Mouse (Mus musculus) midbrain, embryonic 13.5 days (tissue): ENCODE measurements around the gene Hes3. TPM values are rescaled to one million over a fixed set of nuclear protein-coding genes. Genes with fewer than 3 reads are reported as not detected.

Experiments used
- ATAC-seq: fragments of 200-750 bp; cut with Nextera tagmentation; 2 replicates; pipeline ENCODE4 v1.8.0; 2017; ENCODE audit warnings: mild to moderate bottlenecking, moderate TSS enrichment, moderate library complexity
- H3K27ac ChIP-seq: fragments of 300-500 bp; sonication (generic); 2 replicates; pipeline ENCODE4 v1.5.1; 2015; ENCODE audit warnings: inconsistent platforms, mild to moderate bottlenecking, moderate library complexity
- H3K27me3 ChIP-seq: fragments of 300-500 bp; sonication (generic); 2 replicates; pipeline ENCODE4 v1.6.1; 2015; ENCODE audit warnings: mild to moderate bottlenecking, inconsistent platforms
- H3K36me3 ChIP-seq: fragments of 300-500 bp; sonication (generic); 2 replicates; pipeline ENCODE4 v1.6.1; 2015; ENCODE audit warnings: mild to moderate bottlenecking, inconsistent platforms
- H3K4me1 ChIP-seq: fragments of 300-500 bp; sonication (generic); replicated peaks from 2 replicates; pipeline ENCODE4 v1.6.1; 2015; ENCODE audit warnings: inconsistent platforms
- H3K4me2 ChIP-seq: fragments of 300-500 bp; sonication (generic); replicated peaks from 2 replicates; pipeline ENCODE4 v1.6.1; 2015; ENCODE audit warnings: moderate library complexity, mild to moderate bottlenecking, inconsistent platforms
- H3K4me3 ChIP-seq: fragments of 300-500 bp; sonication (generic); replicated peaks from 2 replicates; pipeline ENCODE4 v1.5.1; 2015; ENCODE audit warnings: mild to moderate bottlenecking, inconsistent platforms
- H3K9ac ChIP-seq: fragments of 300-500 bp; sonication (generic); replicated peaks from 2 replicates; pipeline ENCODE4 v1.6.1; 2015; ENCODE audit warnings: mild to moderate bottlenecking, inconsistent platforms
- H3K9me3 ChIP-seq: fragments of 300-500 bp; sonication (generic); 2 replicates; pipeline ENCODE4 v1.6.1; 2016; ENCODE audit warnings: mild to moderate bottlenecking, inconsistent platforms
- WGBS: fragments of 180-500 bp; shearing (Covaris S2); methylation state at CpG from one replicate; pipeline ENCODE4 v1.1.7; 2015; 5-methylcytosine and 5-hydroxymethylcytosine counted together
- polyA plus RNA-seq: library from polyadenylated mRNA; unstranded; fragments of >200 nt; fragmentation: Nextera tagmentation; extraction: Ambion mirVana; gene quantifications from 2 replicates; pipeline ENCODE4 v1.2.1, GENCODE M21; 2015

Gene Hes3
- polyA plus RNA-seq, 1 experiment from 2014 or later: 1.4 TPM

GRCm38 (mm10) chr4:152264867-152265568, 26.4 kb downstream of the Hes3 start:
- ATAC-seq: no peak
- Histone ChIP-seq H3K36me3 (peaks cover 17% of the 10 kb centered on the region), H3K4me1 (peaks cover 19% of the 10 kb centered on the region), H3K9me3 (no peaks in the 10 kb centered on the region), H3K27ac (no peak overlapping the region), H3K27me3 (peaks cover 9% of the 10 kb centered on the region; the same call in 1 of the 2 replicates), H3K4me3 (no peak overlapping the region), H3K4me2 (no peak overlapping the region), H3K9ac (no peak overlapping the region)
- WGBS: 90% methylated on average over 9 of the region's 9 CpGs

- H3K27ac ChIP-seq: no peak overlapping the region
- WGBS: 53% methylated on average over 4 of the region's 4 CpGs
- no peaks in the 10 kb centered on the region for H3K9me3 ChIP-seq
- H3K4me1 ChIP-seq: peaks cover 19% of the 10 kb centered on the region
- H3K27me3 ChIP-seq: peaks cover 5% of the 10 kb centered on the region; the same call in 1 of the 2 replicates
- no peak for ATAC-seq
- H3K9ac ChIP-seq: no peak overlapping the region; the same call in 1 of the 2 replicates
- H3K4me2 ChIP-seq: no peak overlapping the region
- no peak overlapping the region for H3K4me3 ChIP-seq
- H3K36me3 ChIP-seq: peaks cover 21% of the 10 kb centered on the region
These were observed 27.3 kb downstream of the Hes3 start for GRCm38 (mm10) chr4:152264177-152264530.

GRCm38 (mm10) chr4:152263512-152264176, 27.8 kb downstream of the Hes3 start:
- Histone ChIP-seq H3K9me3 (no peaks in the 10 kb centered on the region), H3K4me1 (peaks cover 19% of the 10 kb centered on the region), H3K4me2 (no peak overlapping the region), H3K36me3 (peaks cover 21% of the 10 kb centered on the region), H3K27ac (no peak overlapping the region), H3K27me3 (peaks cover under 1% of the 10 kb centered on the region; the same call in 1 of the 2 replicates), H3K4me3 (no peak overlapping the region), H3K9ac (no peak overlapping the region; the same call in 1 of the 2 replicates)
- 0 out of 2 replicates have a peak, but pooled peaks have one; percentile 16 for ATAC-seq
- 33% methylated on average over 10 of the region's 10 CpGs for WGBS

GRCm38 (mm10) chr4:152263089-152263488, 28.4 kb downstream of the Hes3 start:
- H3K4me1 ChIP-seq: peaks cover 19% of the 10 kb centered on the region
- no peak for ATAC-seq
- H3K9ac ChIP-seq: no peak overlapping the region
- H3K36me3 ChIP-seq: peaks cover 18% of the 10 kb centered on the region
- no peak overlapping the region for H3K4me3 ChIP-seq
- H3K4me2 ChIP-seq: no peak overlapping the region
- no peaks in the 10 kb centered on the region for H3K27me3 ChIP-seq
- 62% methylated on average over 9 of the region's 9 CpGs for WGBS
- H3K27ac ChIP-seq: no peak overlapping the region
- no peaks in the 10 kb centered on the region for H3K9me3 ChIP-seq

- Histone ChIP-seq H3K27me3 (no peaks in the 10 kb centered on the region), H3K9me3 (no peaks in the 10 kb centered on the region), H3K9ac (no peak overlapping the region), H3K36me3 (peaks cover 18% of the 10 kb centered on the region), H3K4me1 (peaks cover 20% of the 10 kb centered on the region), H3K4me3 (no peak overlapping the region), H3K4me2 (no peak overlapping the region), H3K27ac (no peak overlapping the region)
- 79% methylated on average over 9 of the region's 9 CpGs for WGBS
- ATAC-seq: no peak
These were observed 29.3 kb downstream of the Hes3 start for GRCm38 (mm10) chr4:152262187-152262586.

GRCm38 (mm10) chr4:152260451-152260850, 31.0 kb downstream of the Hes3 start:
- H3K4me3 ChIP-seq: no peak overlapping the region
- H3K27me3 ChIP-seq: no peaks in the 10 kb centered on the region
- no peak overlapping the region for H3K4me2 ChIP-seq
- H3K9me3 ChIP-seq: no peaks in the 10 kb centered on the region
- peaks cover 18% of the 10 kb centered on the region for H3K36me3 ChIP-seq
- H3K9ac ChIP-seq: no peak overlapping the region
- ATAC-seq: no peak
- H3K27ac ChIP-seq: no peak overlapping the region
- peaks cover 16% of the 10 kb centered on the region for H3K4me1 ChIP-seq
- WGBS: 93% methylated on average over 8 of the region's 8 CpGs

GRCm38 (mm10) chr4:152257070-152257469, 34.4 kb downstream of the Hes3 start:
- Histone ChIP-seq H3K4me3 (no peak overlapping the region), H3K4me2 (no peak overlapping the region), H3K9me3 (no peaks in the 10 kb centered on the region), H3K27me3 (no peaks in the 10 kb centered on the region), H3K4me1 (peaks cover 4% of the 10 kb centered on the region; the same call in 1 of the 2 replicates), H3K9ac (no peak overlapping the region), H3K27ac (no peak overlapping the region), H3K36me3 (peaks cover 36% of the 10 kb centered on the region)
- ATAC-seq: no peak
- WGBS: 74% methylated on average over 6 of the region's 6 CpGs

GRCm38 (mm10) chr4:152253183-152253759, 38.2 kb downstream of the Hes3 start:
- H3K4me3 ChIP-seq: no peak overlapping the region
- H3K4me2 ChIP-seq: no peak overlapping the region
- peaks cover 21% of the 10 kb centered on the region for H3K36me3 ChIP-seq
- 81% methylated on average over 9 of the region's 9 CpGs for WGBS
- peaks cover 4% of the 10 kb centered on the region; the same call in 1 of the 2 replicates for H3K4me1 ChIP-seq
- no peak overlapping the region for H3K9ac ChIP-seq
- ATAC-seq: no peak
- no peaks in the 10 kb centered on the region for H3K27me3 ChIP-seq
- no peaks in the 10 kb centered on the region for H3K9me3 ChIP-seq
- no peak overlapping the region for H3K27ac ChIP-seq

- H3K4me1 ChIP-seq: 0 out of 2 replicates have a peak, but pooled peaks cover 6% of the 10 kb centered on the region
- no peaks in the 10 kb centered on the region for H3K9me3 ChIP-seq
- peaks cover 25% of the 10 kb centered on the region for H3K36me3 ChIP-seq
- no peak overlapping the region for H3K9ac ChIP-seq
- 89% methylated on average over 6 of the region's 6 CpGs for WGBS
- ATAC-seq: no peak
- no peak overlapping the region for H3K27ac ChIP-seq
- H3K27me3 ChIP-seq: no peaks in the 10 kb centered on the region
- H3K4me3 ChIP-seq: no peak overlapping the region
- H3K4me2 ChIP-seq: no peak overlapping the region
These were observed 40.8 kb downstream of the Hes3 start for GRCm38 (mm10) chr4:152250615-152251014.

- H3K27ac ChIP-seq: no peak overlapping the region
- no peaks in the 10 kb centered on the region for H3K27me3 ChIP-seq
- no peak for ATAC-seq
- H3K9ac ChIP-seq: no peak overlapping the region
- H3K36me3 ChIP-seq: peaks cover 3% of the 10 kb centered on the region; the same call in 1 of the 2 replicates
- WGBS: 82% methylated on average over 3 of the region's 3 CpGs
- no peaks in the 10 kb centered on the region for H3K9me3 ChIP-seq
- H3K4me1 ChIP-seq: 0 out of 2 replicates have a peak, but pooled peaks cover 6% of the 10 kb centered on the region
- no peak overlapping the region for H3K4me2 ChIP-seq
- no peak overlapping the region for H3K4me3 ChIP-seq
These were observed 44.3 kb downstream of the Hes3 start for GRCm38 (mm10) chr4:152247195-152247594.

GRCm38 (mm10) chr4:152246011-152246410, 45.5 kb downstream of the Hes3 start:
- H3K9me3 ChIP-seq: no peaks in the 10 kb centered on the region
- no peak overlapping the region for H3K4me3 ChIP-seq
- WGBS: 83% methylated on average over 6 of the region's 6 CpGs
- ATAC-seq: no peak
- H3K36me3 ChIP-seq: peaks cover 12% of the 10 kb centered on the region
- no peak overlapping the region for H3K9ac ChIP-seq
- no peak overlapping the region for H3K27ac ChIP-seq
- H3K27me3 ChIP-seq: no peaks in the 10 kb centered on the region
- H3K4me1 ChIP-seq: 0 out of 2 replicates have a peak, but pooled peaks cover 6% of the 10 kb centered on the region
- no peak overlapping the region for H3K4me2 ChIP-seq
